Mouse (Mus musculus): ENCODE results near the gene Sipa1l3. TPM values are rescaled to one million over a fixed set of nuclear protein-coding genes. Genes with fewer than 3 reads are reported as not detected.

Gene Sipa1l3
- polyA plus RNA-seq, 2 experiments = 16.2 to 39.0 TPM

GRCm38 (mm10) chr7:29494854-29495253 lies 23.6 kb downstream of the Sipa1l3 start:
- H3K36me3 ChIP-seq (ENCODE audit: control insufficient read depth, insufficient read depth, low read length) = peaks cover 8% of the 10 kb centered on the region; the same call in 1 of the 2 replicates
- no peak for TF ChIP-seq POLR2A (IDR thresholded peaks at IDR 0.05; ENCODE audit: borderline replicate concordance, extremely low read depth, insufficient read depth, insufficient read length)
- peaks cover 10% of the 10 kb centered on the region for H3K4me1 ChIP-seq (ENCODE audit: control insufficient read depth, insufficient read depth, low read length)
- no peak overlapping the region for H3K9ac ChIP-seq (ENCODE audit: low read depth, low read length, severe bottlenecking)
- no peaks in the 10 kb centered on the region for H3K9me3 ChIP-seq (ENCODE audit: control insufficient read depth, low read length)
- WGBS = 89% methylated on average over 11 of the region's 11 CpGs
- ATAC-seq (ENCODE audit: low FRiP score, low read depth) (no peak), DNase-seq (ENCODE audit: low spot score) (no peak)
- H3K27me3 ChIP-seq (ENCODE audit: control insufficient read depth, insufficient read depth, low read length) = no peaks in the 10 kb centered on the region
- no peak overlapping the region for H3K4me2 ChIP-seq (replicated peaks; ENCODE audit: low read depth, low read length, severe bottlenecking)
- no peak overlapping the region for H3K4me3 ChIP-seq (replicated peaks; ENCODE audit: low read length)
- no peak overlapping the region for H3K27ac ChIP-seq (replicated peaks; ENCODE audit: low read depth, low read length)

GRCm38 (mm10) chr7:29494015-29494414 lies 24.4 kb downstream of the Sipa1l3 start:
- no peak for TF ChIP-seq POLR2A (IDR thresholded peaks at IDR 0.05; ENCODE audit: borderline replicate concordance, extremely low read depth, insufficient read depth, insufficient read length)
- ATAC-seq (ENCODE audit: low FRiP score, low read depth) (no peak), DNase-seq (ENCODE audit: low spot score) (no peak)
- Histone ChIP-seq H3K9me3 (ENCODE audit: control insufficient read depth, low read length) (no peaks in the 10 kb centered on the region), H3K27ac (replicated peaks; ENCODE audit: low read depth, low read length) (no peak overlapping the region), H3K27me3 (ENCODE audit: control insufficient read depth, insufficient read depth, low read length) (no peaks in the 10 kb centered on the region), H3K36me3 (ENCODE audit: control insufficient read depth, insufficient read depth, low read length) (peaks cover 8% of the 10 kb centered on the region; the same call in 1 of the 2 replicates), H3K9ac (ENCODE audit: low read depth, low read length, severe bottlenecking) (no peak overlapping the region), H3K4me2 (replicated peaks; ENCODE audit: low read depth, low read length, severe bottlenecking) (no peak overlapping the region), H3K4me1 (ENCODE audit: control insufficient read depth, insufficient read depth, low read length) (peaks cover 17% of the 10 kb centered on the region), H3K4me3 (replicated peaks; ENCODE audit: low read length) (no peak overlapping the region)
- whole genome bisulfite sequencing = 88% methylated on average over 5 of the region's 5 CpGs

GRCm38 (mm10) chr7:29492992-29493391 lies 25.4 kb downstream of the Sipa1l3 start:
- no peak overlapping the region for H3K4me2 ChIP-seq (replicated peaks; ENCODE audit: low read depth, low read length, severe bottlenecking)
- no peaks in the 10 kb centered on the region for H3K27me3 ChIP-seq (ENCODE audit: control insufficient read depth, insufficient read depth, low read length)
- no peak for TF ChIP-seq POLR2A (IDR thresholded peaks at IDR 0.05; ENCODE audit: borderline replicate concordance, extremely low read depth, insufficient read depth, insufficient read length)
- H3K9me3 ChIP-seq (ENCODE audit: control insufficient read depth, low read length) = no peaks in the 10 kb centered on the region
- no peak overlapping the region for H3K27ac ChIP-seq (replicated peaks; ENCODE audit: low read depth, low read length)
- H3K4me1 ChIP-seq (ENCODE audit: control insufficient read depth, insufficient read depth, low read length) = peaks cover 22% of the 10 kb centered on the region
- WGBS = 64% methylated on average over 1 of the region's 1 CpGs
- H3K4me3 ChIP-seq (replicated peaks; ENCODE audit: low read length) = no peak overlapping the region
- peaks cover 8% of the 10 kb centered on the region; the same call in 1 of the 2 replicates for H3K36me3 ChIP-seq (ENCODE audit: control insufficient read depth, insufficient read depth, low read length)
- no peak overlapping the region for H3K9ac ChIP-seq (ENCODE audit: low read depth, low read length, severe bottlenecking)
- ATAC-seq (ENCODE audit: low FRiP score, low read depth) (no peak), DNase-seq (ENCODE audit: low spot score) (no peak)

GRCm38 (mm10) chr7:29491861-29492260 lies 26.6 kb downstream of the Sipa1l3 start:
- Histone ChIP-seq H3K27me3 (ENCODE audit: control insufficient read depth, insufficient read depth, low read length) (no peaks in the 10 kb centered on the region), H3K4me3 (replicated peaks; ENCODE audit: low read length) (no peak overlapping the region), H3K9me3 (ENCODE audit: control insufficient read depth, low read length) (no peaks in the 10 kb centered on the region), H3K4me1 (ENCODE audit: control insufficient read depth, insufficient read depth, low read length) (peaks cover 22% of the 10 kb centered on the region), H3K9ac (ENCODE audit: low read depth, low read length, severe bottlenecking) (no peak overlapping the region), H3K36me3 (ENCODE audit: control insufficient read depth, insufficient read depth, low read length) (peaks cover 8% of the 10 kb centered on the region; the same call in 1 of the 2 replicates), H3K27ac (replicated peaks; ENCODE audit: low read depth, low read length) (no peak overlapping the region), H3K4me2 (replicated peaks; ENCODE audit: low read depth, low read length, severe bottlenecking) (no peak overlapping the region)
- ATAC-seq (ENCODE audit: low FRiP score, low read depth) (no peak), DNase-seq (ENCODE audit: low spot score) (no peak)
- TF ChIP-seq POLR2A (IDR thresholded peaks at IDR 0.05; ENCODE audit: borderline replicate concordance, extremely low read depth, insufficient read depth, insufficient read length) = no peak
- 73% methylated on average over 3 of the region's 3 CpGs for WGBS

GRCm38 (mm10) chr7:29491471-29491755 lies 27.0 kb downstream of the Sipa1l3 start:
- WGBS = 67% methylated on average over 3 of the region's 3 CpGs
- TF ChIP-seq POLR2A (IDR thresholded peaks at IDR 0.05; ENCODE audit: borderline replicate concordance, extremely low read depth, insufficient read depth, insufficient read length) = no peak
- Histone ChIP-seq H3K27ac (replicated peaks; ENCODE audit: low read depth, low read length) (no peak overlapping the region), H3K4me2 (replicated peaks; ENCODE audit: low read depth, low read length, severe bottlenecking) (no peak overlapping the region), H3K27me3 (ENCODE audit: control insufficient read depth, insufficient read depth, low read length) (no peaks in the 10 kb centered on the region), H3K9ac (ENCODE audit: low read depth, low read length, severe bottlenecking) (no peak overlapping the region), H3K9me3 (ENCODE audit: control insufficient read depth, low read length) (no peaks in the 10 kb centered on the region), H3K36me3 (ENCODE audit: control insufficient read depth, insufficient read depth, low read length) (peaks cover 8% of the 10 kb centered on the region; the same call in 1 of the 2 replicates), H3K4me1 (ENCODE audit: control insufficient read depth, insufficient read depth, low read length) (peaks cover 22% of the 10 kb centered on the region), H3K4me3 (replicated peaks; ENCODE audit: low read length) (no peak overlapping the region)
- no peak for DNase-seq (ENCODE audit: low spot score)
- ATAC-seq (ENCODE audit: low FRiP score, low read depth) = no peak

Data from limb, embryonic 14.5 days (tissue).